Comparison of ENCODE assay signal across 9 mouse cellular contexts in genomic region chr16:14906393-14907100, GRCm38 (mm10). TPM values are rescaled to one million over a fixed set of nuclear protein-coding genes. Genes with fewer than 3 reads are reported as not detected.
DNase-seq lines count a peak whose midpoint lies in the region; ATAC-seq and TF ChIP-seq lines count a peak whose summit lies in the region.
"Had no signal": no experiment of that assay in that cellular context is flagged by ENCODE, and none has a peak within 500 bp of the region (broad histone marks: within the 10 kb centered on the region; RNA-seq: fewer than 3 reads in every experiment).

TSS of gene Efcab1 (plus strand) at chr16:14906606.

- H3K4me2 ChIP-seq in kidney, postnatal 0 days (ENCODE audit: low read length) = peak within 1 kb of the TSS; percentile 38
- peak within 1 kb of the TSS; percentile 50 for H3K4me2 ChIP-seq in embryonic facial prominence, embryonic 12.5 days (replicated peaks)
- H3K4me2 ChIP-seq in intestine, embryonic 15.5 days (replicated peaks) = peak within 1 kb of the TSS; percentile 56

- 11% methylated on average over 15 of the region's 15 CpGs for WGBS in kidney, postnatal 0 days
- WGBS in kidney, adult 2 months = 21% methylated on average over 15 of the region's 15 CpGs
- WGBS in embryonic facial prominence, embryonic 12.5 days = 10% methylated on average over 15 of the region's 15 CpGs
- WGBS in intestine, embryonic 15.5 days = 7% methylated on average over 15 of the region's 15 CpGs
- WGBS in lung, adult 2 months = 19% methylated on average over 15 of the region's 15 CpGs

- H3K9ac ChIP-seq in kidney, postnatal 0 days (ENCODE audit: low read depth, low read length) = no peak within 1 kb of the TSS
- peak within 1 kb of the TSS; percentile 29; the same call in 1 of the 2 replicates for H3K9ac ChIP-seq in embryonic facial prominence, embryonic 12.5 days
- no peak within 1 kb of the TSS for H3K9ac ChIP-seq in intestine, embryonic 15.5 days

- peak; percentile 84 for ATAC-seq in kidney, postnatal 0 days (replicated peaks; ENCODE audit: low FRiP score, low read depth)
- ATAC-seq in embryonic facial prominence, embryonic 12.5 days (ENCODE audit: insufficient number of reproducible peaks, insufficient read depth, low FRiP score, low TSS enrichment) = peak; percentile 98
- peak; percentile 97 for ATAC-seq in intestine, embryonic 15.5 days
- ATAC-seq: Patski had no signal

- peaks cover 3% of the 10 kb centered on the region; the same call in 1 of the 2 replicates for H3K27me3 ChIP-seq in kidney, postnatal 0 days (ENCODE audit: insufficient read depth, low read length)
- no peaks in the 10 kb centered on the region for H3K27me3 ChIP-seq in kidney, adult 2 months (replicated peaks; ENCODE audit: control insufficient read depth, insufficient read depth, low read length)
- H3K27me3 ChIP-seq in embryonic facial prominence, embryonic 12.5 days = no peaks in the 10 kb centered on the region
- H3K27me3 ChIP-seq in intestine, embryonic 15.5 days (replicated peaks) = no peaks in the 10 kb centered on the region

- H3K4me3 ChIP-seq in kidney, postnatal 0 days (replicated peaks; ENCODE audit: low read depth, low read length) = no peak within 1 kb of the TSS
- H3K4me3 ChIP-seq in kidney, adult 2 months (ENCODE audit: insufficient read depth, low read depth, low read length) = no peak within 1 kb of the TSS
- H3K4me3 ChIP-seq in embryonic facial prominence, embryonic 12.5 days = peak within 1 kb of the TSS; percentile 34
- H3K4me3 ChIP-seq in intestine, embryonic 15.5 days (replicated peaks) = peak within 1 kb of the TSS; percentile 14
- H3K4me3 ChIP-seq in lung, adult 2 months (replicated peaks; ENCODE audit: extremely low read depth, low read depth, low read length) = no peak within 1 kb of the TSS

- TF ChIP-seq POLR2A in kidney, adult 2 months (IDR thresholded peaks at IDR 0.05; ENCODE audit: low read depth, low read length) = no peak
- peak; percentile 7; the same call in 1 of the 2 replicates for TF ChIP-seq POLR2A in lung, adult 2 months (IDR thresholded peaks at IDR 0.05; ENCODE audit: borderline replicate concordance, extremely low read depth, low read depth, low read length)

- H3K36me3 ChIP-seq in kidney, postnatal 0 days (ENCODE audit: insufficient read depth, low read length) = no peaks in the 10 kb centered on the region
- no peaks in the 10 kb centered on the region for H3K36me3 ChIP-seq in kidney, adult 2 months (ENCODE audit: control insufficient read depth, insufficient read depth, low read length)
- H3K36me3 ChIP-seq in embryonic facial prominence, embryonic 12.5 days = no peaks in the 10 kb centered on the region
- no peaks in the 10 kb centered on the region for H3K36me3 ChIP-seq in intestine, embryonic 15.5 days

- no peaks in the 10 kb centered on the region for H3K4me1 ChIP-seq in kidney, postnatal 0 days (replicated peaks; ENCODE audit: insufficient read depth, low read length)
- no peaks in the 10 kb centered on the region for H3K4me1 ChIP-seq in kidney, adult 2 months (ENCODE audit: control insufficient read depth, insufficient read depth, low read length)
- peaks cover 7% of the 10 kb centered on the region; the same call in 1 of the 2 replicates for H3K4me1 ChIP-seq in embryonic facial prominence, embryonic 12.5 days
- H3K4me1 ChIP-seq in intestine, embryonic 15.5 days (replicated peaks) = no peaks in the 10 kb centered on the region
- H3K4me1 ChIP-seq in lung, adult 2 months (ENCODE audit: control insufficient read depth, insufficient read depth, low read length) = no peaks in the 10 kb centered on the region

- H3K27ac ChIP-seq in kidney, postnatal 0 days = no peak within 1 kb of the TSS
- H3K27ac ChIP-seq in kidney, adult 2 months (ENCODE audit: insufficient read depth, low read depth, low read length) = no peak within 1 kb of the TSS
- H3K27ac ChIP-seq in embryonic facial prominence, embryonic 12.5 days = no peak within 1 kb of the TSS
- no peak within 1 kb of the TSS for H3K27ac ChIP-seq in intestine, embryonic 15.5 days

- H3K9me3 ChIP-seq in kidney, postnatal 0 days (replicated peaks; ENCODE audit: low read length) = no peaks in the 10 kb centered on the region
- H3K9me3 ChIP-seq in embryonic facial prominence, embryonic 12.5 days = no peaks in the 10 kb centered on the region
- H3K9me3 ChIP-seq in intestine, embryonic 15.5 days = no peaks in the 10 kb centered on the region

- peak; percentile 2 for DNase-seq in kidney, postnatal 0 days (ENCODE audit: low spot score)
- DNase-seq in kidney, adult 2 months = no peak
- peak; percentile 7 for DNase-seq in lung, adult 2 months
- peak; percentile 50 for DNase-seq in right cerebral cortex, adult 18-20 months
- DNase-seq in thymus, postnatal 10 days (ENCODE audit: low spot score in 2 of 2) = no peak
- no peak for DNase-seq in urinary bladder, adult 18-20 months (ENCODE audit: low spot score in 2 of 2)

- no peak for TF ChIP-seq CTCF in kidney, postnatal 0 days (IDR thresholded peaks at IDR 0.05; ENCODE audit: low read depth)
- TF ChIP-seq CTCF in kidney, adult 2 months (conservative IDR thresholded peaks at IDR 0.05; ENCODE audit: insufficient read depth, insufficient read length, low read depth, low read length) = no peak
- TF ChIP-seq CTCF in lung, adult 2 months (IDR thresholded peaks at IDR 0.05; ENCODE audit: insufficient read depth, low read length) = no peak

RNA-seq across cellular contexts. Expression of gene Efcab1, which starts in this region (rescaled TPM):
- 2.3 and 3.0 TPM in 2 replicates for polyA plus RNA-seq in kidney, postnatal 0 days (2015; fragmentation: Nextera tagmentation; extraction: Ambion mirVana)
- 0.03 and 0.08 TPM in 2 replicates for polyA plus RNA-seq in kidney, adult 2 months (2012; rRNA removed)
- polyA plus RNA-seq in embryonic facial prominence, embryonic 12.5 days (2016; fragmentation: Nextera tagmentation; extraction: Ambion mirVana) = 9.8 and 9.9 TPM in 2 replicates
- polyA plus RNA-seq in intestine, embryonic 15.5 days (2015; fragmentation: Nextera tagmentation; extraction: Ambion mirVana) = 4.6 and 7.0 TPM in 2 replicates
- 1.4 and 2.7 TPM in 2 replicates for polyA plus RNA-seq in lung, adult 2 months (2012; rRNA removed)

Comparison
In these comparisons a context has a peak if more than half of its experiments do, and no peak if none do; other contexts are left out.
1. DNase-seq: peak in kidney, postnatal 0 days (single experiment), lung, adult 2 months (single experiment) and right cerebral cortex, adult 18-20 months (single experiment); none in kidney, adult 2 months (single experiment), thymus, postnatal 10 days (0 of 2) and urinary bladder, adult 18-20 months (0 of 2).
2. H3K4me3 ChIP-seq: peak in embryonic facial prominence, embryonic 12.5 days (single experiment) and intestine, embryonic 15.5 days (single experiment); none in kidney, postnatal 0 days (single experiment), kidney, adult 2 months (single experiment) and lung, adult 2 months (single experiment).
3. Peak in every context shown above with its lines, with median percentiles within 50 percentile points of each other: ATAC-seq and H3K4me2 ChIP-seq.